Mouse (Mus musculus) kidney, embryonic 14.5 days (tissue): Measurements from ENCODE around the gene Piwil4. TPM values are rescaled to one million over a fixed set of nuclear protein-coding genes. Genes with fewer than 3 reads are reported as not detected.

ENCODE experiments used
- ATAC-seq: fragments of 200-750 bp; cut with Nextera tagmentation; 2 replicates; pipeline ENCODE4 v1.8.0; 2017; ENCODE audit warnings: moderate number of reproducible peaks, mild to moderate bottlenecking, moderate TSS enrichment, moderate library complexity; ENCODE audit not compliant: low FRiP score, low TSS enrichment
- H3K27ac ChIP-seq: fragments of 300-500 bp; sonication (generic); 2 replicates; pipeline ENCODE4 v1.5.1; 2014; ENCODE audit warnings: low read depth, mild to moderate bottlenecking, low read length, moderate library complexity, mixed read lengths
- H3K27me3 ChIP-seq: fragments of 300-500 bp; sonication (generic); 2 replicates; pipeline ENCODE4 v1.6.1; 2014; ENCODE audit warnings: mild to moderate bottlenecking, low read length; ENCODE audit not compliant: control insufficient read depth, insufficient read depth
- H3K36me3 ChIP-seq: fragments of 300-500 bp; sonication (generic); 2 replicates; pipeline ENCODE4 v1.6.1; 2014; ENCODE audit warnings: low read length, mixed read lengths; ENCODE audit not compliant: control insufficient read depth, insufficient read depth
- H3K4me1 ChIP-seq: fragments of 300-500 bp; sonication (generic); 2 replicates; pipeline ENCODE4 v1.6.1; 2014; ENCODE audit warnings: low read length, mixed read lengths; ENCODE audit not compliant: control insufficient read depth, insufficient read depth
- H3K4me2 ChIP-seq: fragments of 300-500 bp; sonication (generic); replicated peaks from 2 replicates; pipeline ENCODE4 v1.6.1; 2014; ENCODE audit warnings: low read depth, mild to moderate bottlenecking, low read length
- H3K4me3 ChIP-seq: fragments of 300-500 bp; sonication (generic); 2 replicates; pipeline ENCODE4 v1.5.1; 2014; ENCODE audit warnings: mild to moderate bottlenecking, low read length
- H3K9ac ChIP-seq: fragments of 300-500 bp; sonication (generic); 2 replicates; pipeline ENCODE4 v1.6.1; 2014; ENCODE audit warnings: low read depth, mild to moderate bottlenecking, low read length, moderate library complexity
- H3K9me3 ChIP-seq: fragments of 300-500 bp; sonication (generic); 2 replicates; pipeline ENCODE4 v1.6.1; 2016; ENCODE audit warnings: low read length; ENCODE audit not compliant: control insufficient read depth
- WGBS: fragments of 180-500 bp; shearing (Covaris S2); extraction: QIAGEN DNeasy Blood & Tissue Kit; methylation state at CpG from one replicate; pipeline ENCODE4 v1.1.7; 2014; 5-methylcytosine and 5-hydroxymethylcytosine counted together
- polyA plus RNA-seq: library from polyadenylated mRNA; unstranded; fragments of >200 nt; fragmentation: Nextera tagmentation; extraction: Ambion mirVana; gene quantifications from 2 replicates; pipeline ENCODE4 v1.2.1, GENCODE M21; 2014

Gene Piwil4
- polyA plus RNA-seq, 1 experiment from 2014 or later = not detected

DNA sequence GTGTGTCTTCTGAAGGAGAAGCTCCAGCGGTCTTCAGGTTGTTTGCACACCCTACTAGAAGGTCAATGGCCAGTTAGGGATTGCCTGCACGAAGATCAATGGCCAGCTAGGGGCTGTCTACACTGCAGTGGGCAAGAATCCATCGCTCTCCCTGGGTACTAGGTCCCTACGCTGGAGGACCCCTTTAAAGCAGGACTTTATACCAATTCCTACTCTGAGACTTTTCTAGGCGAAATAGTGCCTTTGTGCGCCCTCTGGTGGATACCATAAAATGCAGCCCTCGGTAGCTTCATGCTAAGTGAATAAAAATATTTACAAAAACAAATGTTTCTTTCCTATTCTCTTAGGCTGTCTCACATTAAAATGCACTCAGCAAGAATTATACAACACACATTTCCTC, 24.2 kb upstream of the Piwil4 start:
- ATAC-seq = peak; percentile 60; the same call in 1 of the 2 replicates
- Histone ChIP-seq H3K4me3 (no peak overlapping the region), H3K9me3 (no peaks in the 10 kb centered on the region), H3K27me3 (no peaks in the 10 kb centered on the region), H3K4me2 (no peak overlapping the region), H3K4me1 (no peaks in the 10 kb centered on the region), H3K36me3 (no peaks in the 10 kb centered on the region), H3K27ac (no peak overlapping the region), H3K9ac (no peak overlapping the region)
- 28% methylated on average over 7 of the region's 7 CpGs for whole genome bisulfite sequencing

DNA sequence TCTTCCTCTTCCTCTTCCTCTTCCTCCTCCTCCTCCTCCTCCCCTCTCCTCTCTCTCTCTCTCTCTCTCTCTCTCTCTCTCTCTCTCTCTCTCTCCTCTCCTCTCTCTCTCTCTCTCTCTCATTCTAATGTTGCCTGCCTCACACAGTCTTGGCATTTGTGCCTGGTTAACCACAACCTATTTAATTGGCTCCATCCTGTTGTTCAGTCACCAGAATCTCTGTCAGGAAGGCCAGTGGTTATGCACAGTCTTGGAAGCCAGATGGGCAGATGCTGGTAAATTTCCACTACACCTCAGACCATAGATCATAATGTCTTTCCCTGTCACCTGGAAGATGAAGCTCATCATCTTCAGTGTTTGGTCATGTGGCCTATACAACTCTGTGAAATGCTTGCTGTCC, 18.7 kb upstream of the Piwil4 start:
- Histone ChIP-seq H3K4me1 (no peaks in the 10 kb centered on the region), H3K9me3 (no peaks in the 10 kb centered on the region), H3K27ac (no peak overlapping the region), H3K9ac (no peak overlapping the region), H3K27me3 (no peaks in the 10 kb centered on the region), H3K4me2 (no peak overlapping the region), H3K4me3 (no peak overlapping the region), H3K36me3 (no peaks in the 10 kb centered on the region)
- no peak for ATAC-seq

GRCm38 (mm10) chr9:14758590-14758989, 18.1 kb upstream of the Piwil4 start:
- ATAC-seq = no peak
- Histone ChIP-seq H3K9ac (no peak overlapping the region), H3K9me3 (no peaks in the 10 kb centered on the region), H3K4me2 (no peak overlapping the region), H3K4me1 (no peaks in the 10 kb centered on the region), H3K27ac (no peak overlapping the region), H3K36me3 (no peaks in the 10 kb centered on the region), H3K27me3 (no peaks in the 10 kb centered on the region), H3K4me3 (no peak overlapping the region)
- 69% methylated on average over 7 of the region's 7 CpGs for WGBS

GRCm38 (mm10) chr9:14754469-14754868, 13.9 kb upstream of the Piwil4 start:
- Histone ChIP-seq H3K4me1 (peaks cover 7% of the 10 kb centered on the region; the same call in 1 of the 2 replicates), H3K9ac (no peak overlapping the region), H3K4me3 (no peak overlapping the region), H3K27ac (no peak overlapping the region), H3K4me2 (no peak overlapping the region), H3K9me3 (no peaks in the 10 kb centered on the region), H3K36me3 (no peaks in the 10 kb centered on the region), H3K27me3 (peaks cover 8% of the 10 kb centered on the region)
- ATAC-seq = no peak
- whole genome bisulfite sequencing = 86% methylated on average over 3 of the region's 3 CpGs

- Histone ChIP-seq H3K4me1 (peaks cover 7% of the 10 kb centered on the region; the same call in 1 of the 2 replicates), H3K9me3 (no peaks in the 10 kb centered on the region), H3K9ac (no peak overlapping the region), H3K4me2 (no peak overlapping the region), H3K27me3 (peaks cover 8% of the 10 kb centered on the region), H3K27ac (no peak overlapping the region), H3K36me3 (no peaks in the 10 kb centered on the region), H3K4me3 (no peak overlapping the region)
- no peak for ATAC-seq
Observed at GRCm38 (mm10) chr9:14753947-14754346, 13.4 kb upstream of the Piwil4 start.

DNA sequence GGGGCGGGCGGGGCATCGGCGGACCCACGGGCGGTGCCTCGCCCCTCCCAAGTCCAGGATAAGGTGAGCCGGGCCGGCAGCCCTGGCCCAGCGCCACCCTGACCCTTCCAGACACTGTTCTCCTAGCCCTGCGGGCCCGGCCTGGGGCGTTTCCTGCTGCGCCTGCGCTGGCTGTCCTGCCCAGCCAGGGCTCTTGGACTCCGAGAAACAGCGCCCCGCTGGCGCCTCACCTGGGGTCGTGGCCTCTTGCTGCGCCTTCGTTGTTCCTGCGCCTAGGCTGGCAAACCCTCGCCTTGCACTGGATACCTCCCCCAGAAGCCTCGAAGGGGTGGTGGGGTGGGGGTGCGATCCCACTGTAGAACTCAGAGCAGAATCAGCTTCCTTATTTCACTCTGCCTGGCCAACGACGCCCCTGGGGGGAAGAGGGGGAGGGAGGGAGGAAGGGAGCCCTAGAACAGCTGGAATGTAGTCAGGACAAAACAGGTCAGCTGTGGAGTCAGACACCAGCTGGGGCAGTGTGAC, 11.5 kb upstream of the Piwil4 start, which contains the start of gene Fut4:
Fut4 (minus strand) TSS at position 393 of the 522 bp plus-strand sequence.
- Histone ChIP-seq H3K36me3 (no peaks in the 10 kb centered on the region), H3K4me1 (peaks cover 7% of the 10 kb centered on the region; the same call in 1 of the 2 replicates), H3K4me3 (peak within 1 kb of the TSS; percentile 52), H3K4me2 (peak within 1 kb of the TSS; percentile 92), H3K9me3 (no peaks in the 10 kb centered on the region), H3K9ac (peak within 1 kb of the TSS; percentile 73), H3K27me3 (peaks cover 8% of the 10 kb centered on the region), H3K27ac (no peak within 1 kb of the TSS)
- peak; percentile 89 for ATAC-seq
- WGBS = under 1% methylated on average over 22 of the region's 28 CpGs

GRCm38 (mm10) chr9:14751503-14752000, 11.0 kb upstream of the Piwil4 start:
- 1% methylated on average over 50 of the region's 50 CpGs for WGBS
- H3K4me2 ChIP-seq = peak overlapping the region; percentile 92
- no peaks in the 10 kb centered on the region for H3K36me3 ChIP-seq
- peak; percentile 90 for ATAC-seq
- no peaks in the 10 kb centered on the region for H3K9me3 ChIP-seq
- H3K4me3 ChIP-seq = peak overlapping the region; percentile 52
- peaks cover 8% of the 10 kb centered on the region for H3K27me3 ChIP-seq
- peaks cover 7% of the 10 kb centered on the region; the same call in 1 of the 2 replicates for H3K4me1 ChIP-seq
- no peak overlapping the region for H3K27ac ChIP-seq
- H3K9ac ChIP-seq = peak overlapping the region; percentile 73

DNA sequence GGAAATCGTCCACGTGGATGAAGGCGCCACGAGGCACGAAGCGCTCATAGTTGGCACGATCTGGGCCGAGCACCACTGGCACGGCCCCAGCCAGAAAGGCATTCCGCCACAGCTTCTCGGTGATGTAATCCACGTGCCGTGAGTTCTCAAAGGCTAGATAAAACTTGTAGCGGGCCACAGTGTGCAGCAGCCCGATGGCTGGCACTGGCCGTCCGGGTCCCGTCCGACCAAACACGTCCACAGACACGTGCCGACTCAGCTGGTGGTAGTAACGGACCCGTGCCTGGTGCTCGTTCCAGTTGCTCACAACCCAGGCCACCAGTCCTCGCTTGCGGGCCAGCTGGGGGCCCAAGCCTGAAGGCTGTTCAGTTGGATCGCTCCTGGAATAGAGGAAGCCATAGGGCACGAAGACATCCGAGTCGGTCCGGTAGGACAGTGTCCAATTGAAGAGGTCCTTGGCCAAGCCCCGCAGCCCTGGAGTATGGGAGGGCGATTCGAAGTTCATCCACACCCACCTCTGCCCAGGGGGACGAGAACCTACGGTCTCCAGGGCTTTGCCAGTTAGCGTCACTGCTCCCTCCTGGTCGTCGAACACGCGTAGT, 10.5 kb upstream of the Piwil4 start:
- H3K4me2 ChIP-seq = peak overlapping the region; percentile 92
- 0 out of 2 replicates have a peak, but pooled peaks have one; percentile 4 for ATAC-seq
- H3K27me3 ChIP-seq = peaks cover 8% of the 10 kb centered on the region
- H3K4me3 ChIP-seq = peak overlapping the region; percentile 52
- no peaks in the 10 kb centered on the region for H3K9me3 ChIP-seq
- WGBS = 62% methylated on average over 42 of the region's 42 CpGs
- peaks cover 10% of the 10 kb centered on the region; the same call in 1 of the 2 replicates for H3K4me1 ChIP-seq
- H3K9ac ChIP-seq = peak overlapping the region; percentile 73
- no peaks in the 10 kb centered on the region for H3K36me3 ChIP-seq
- H3K27ac ChIP-seq = no peak overlapping the region

- Histone ChIP-seq H3K36me3 (no peaks in the 10 kb centered on the region), H3K9ac (no peak overlapping the region), H3K4me2 (no peak overlapping the region), H3K27me3 (no peaks in the 10 kb centered on the region), H3K9me3 (no peaks in the 10 kb centered on the region), H3K4me1 (no peaks in the 10 kb centered on the region), H3K4me3 (no peak overlapping the region), H3K27ac (no peak overlapping the region)
- no peak for ATAC-seq
- 86% methylated on average over 4 of the region's 4 CpGs for WGBS
Observed at GRCm38 (mm10) chr9:14739498-14740150, 909 bp downstream of the Piwil4 start.
